Mouse (Mus musculus): ENCODE results near the gene Gm525. TPM values are rescaled to one million over a fixed set of nuclear protein-coding genes. Genes with fewer than 3 reads are reported as not detected.
"Not testable (repeated sequence)": the region's sequence is repeated elsewhere in the genome, so short reads cannot be mapped to it uniquely, and the experiment has no call there.

Gm525 gene
- polyA plus RNA-seq, 1 experiment from 2014 or later, result 1.7 TPM

DNA sequence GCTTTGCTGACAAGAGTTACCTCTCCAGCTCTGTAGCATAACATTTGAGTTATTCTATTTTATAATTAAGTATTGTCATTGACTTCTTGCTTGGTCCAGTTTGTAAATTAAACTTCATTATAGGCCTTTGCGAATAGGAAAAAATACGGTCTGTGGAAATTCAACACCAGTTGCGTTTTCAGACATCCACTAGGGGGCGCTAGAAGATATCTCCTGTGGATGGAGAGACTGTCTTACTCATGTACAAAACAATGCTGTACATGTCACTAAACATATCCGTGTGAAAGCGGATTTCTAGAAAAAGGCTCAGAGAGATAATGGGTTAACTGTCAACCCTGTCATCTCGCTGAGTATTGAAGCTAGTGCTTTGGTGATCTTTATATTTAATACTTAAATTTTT is 11.0 kb downstream of the Gm525 start:
- Histone ChIP-seq H3K9ac (ENCODE audit: low read length) (no peak overlapping the region), H3K27me3 (ENCODE audit: control insufficient read depth, insufficient read depth, low read length) (no peaks in the 10 kb centered on the region), H3K36me3 (ENCODE audit: control insufficient read depth, insufficient read depth, low read length) (no peaks in the 10 kb centered on the region), H3K4me2 (replicated peaks; ENCODE audit: low read depth) (no peak overlapping the region), H3K9me3 (ENCODE audit: control insufficient read depth, low read length) (no peaks in the 10 kb centered on the region), H3K27ac (replicated peaks) (no peak overlapping the region), H3K4me3 (ENCODE audit: low read depth, low read length) (no peak overlapping the region), H3K4me1 (replicated peaks; ENCODE audit: control insufficient read depth, insufficient read depth) (no peaks in the 10 kb centered on the region)
- WGBS, result 39% methylated on average over 7 of the region's 7 CpGs
- no peak for DNase-seq (ENCODE audit: low spot score)
- TF ChIP-seq CTCF (IDR thresholded peaks at IDR 0.05; ENCODE audit: low read depth) (peak; percentile 81), EP300 (optimal IDR thresholded peaks at IDR 0.05) (no peak)
- ATAC-seq (ENCODE audit: low FRiP score, low TSS enrichment), result no peak

DNA sequence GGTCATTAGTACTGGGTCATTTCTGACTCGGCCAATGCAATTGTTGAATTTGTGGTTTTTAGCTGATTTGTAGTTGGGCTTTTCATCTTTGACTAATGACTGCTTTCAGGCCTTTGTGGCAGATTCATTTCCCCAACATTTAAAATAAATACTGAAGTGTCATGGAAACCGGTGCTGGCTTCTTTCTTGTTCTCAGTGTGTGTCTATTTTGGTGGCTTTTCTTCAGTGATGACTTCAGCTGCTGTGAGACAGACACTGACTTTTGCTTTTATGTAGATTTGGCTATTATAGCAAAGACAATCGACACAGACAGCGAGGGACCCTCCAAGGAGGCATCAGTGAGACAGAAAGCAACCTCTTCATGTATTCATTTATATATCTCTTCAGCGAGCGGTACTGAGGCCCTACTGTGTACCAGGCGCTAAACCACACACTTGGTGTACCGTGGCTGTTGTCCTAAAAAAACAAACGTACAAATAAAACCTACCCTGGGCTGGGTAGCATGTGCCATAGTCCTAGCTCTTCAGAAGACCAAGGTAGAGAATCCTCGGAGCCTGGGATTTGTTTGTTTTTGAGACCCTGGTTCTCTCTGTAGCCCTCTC is 12.7 kb downstream of the Gm525 start:
- Histone ChIP-seq H3K4me3 (ENCODE audit: low read depth, low read length) (no peak overlapping the region), H3K27ac (replicated peaks) (no peak overlapping the region), H3K9me3 (ENCODE audit: control insufficient read depth, low read length) (no peaks in the 10 kb centered on the region), H3K36me3 (ENCODE audit: control insufficient read depth, insufficient read depth, low read length) (no peaks in the 10 kb centered on the region), H3K9ac (ENCODE audit: low read length) (no peak overlapping the region), H3K4me2 (replicated peaks; ENCODE audit: low read depth) (no peak overlapping the region), H3K4me1 (replicated peaks; ENCODE audit: control insufficient read depth, insufficient read depth) (no peaks in the 10 kb centered on the region), H3K27me3 (ENCODE audit: control insufficient read depth, insufficient read depth, low read length) (no peaks in the 10 kb centered on the region)
- WGBS, result 69% methylated on average over 10 of the region's 10 CpGs
- no peak for ATAC-seq (ENCODE audit: low FRiP score, low TSS enrichment)
- TF ChIP-seq CTCF (IDR thresholded peaks at IDR 0.05; ENCODE audit: low read depth) (no peak), EP300 (optimal IDR thresholded peaks at IDR 0.05) (no peak)
- DNase-seq (ENCODE audit: low spot score), result no peak

DNA sequence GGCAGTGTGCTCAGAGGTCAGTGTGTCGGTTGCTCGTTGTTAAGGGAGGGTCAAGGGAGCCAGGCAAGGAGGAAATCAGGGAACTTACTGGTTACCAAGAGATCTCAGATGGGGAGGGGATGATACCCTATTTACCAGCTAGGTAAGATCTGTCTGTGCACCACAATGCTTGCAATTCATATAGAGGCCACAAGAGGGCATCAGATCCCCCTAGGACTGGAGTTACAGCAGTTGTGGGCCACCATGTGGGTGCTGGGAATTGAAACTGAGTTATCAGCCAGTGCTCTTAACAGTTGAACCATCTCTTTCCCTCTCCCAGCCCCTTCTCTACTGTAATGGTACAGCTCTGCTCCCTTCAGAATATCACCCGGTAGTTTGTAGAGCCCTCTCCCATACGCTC is 15.1 kb downstream of the Gm525 start:
- DNase-seq (ENCODE audit: low spot score) (no peak), ATAC-seq (ENCODE audit: low FRiP score, low TSS enrichment) (no peak)
- H3K4me1 ChIP-seq (replicated peaks; ENCODE audit: control insufficient read depth, insufficient read depth), result no peaks in the 10 kb centered on the region
- no peaks in the 10 kb centered on the region for H3K27me3 ChIP-seq (ENCODE audit: control insufficient read depth, insufficient read depth, low read length)
- H3K4me2 ChIP-seq (replicated peaks; ENCODE audit: low read depth), result no peak overlapping the region
- H3K9ac ChIP-seq (ENCODE audit: low read length), result no peak overlapping the region
- TF ChIP-seq CTCF (IDR thresholded peaks at IDR 0.05; ENCODE audit: low read depth) (peak; percentile 39; the same call in 1 of the 2 replicates), EP300 (optimal IDR thresholded peaks at IDR 0.05) (no peak)
- no peaks in the 10 kb centered on the region for H3K9me3 ChIP-seq (ENCODE audit: control insufficient read depth, low read length)
- no peaks in the 10 kb centered on the region for H3K36me3 ChIP-seq (ENCODE audit: control insufficient read depth, insufficient read depth, low read length)
- H3K27ac ChIP-seq (replicated peaks), result no peak overlapping the region
- H3K4me3 ChIP-seq (ENCODE audit: low read depth, low read length), result no peak overlapping the region
- WGBS, result 90% methylated on average over 4 of the region's 4 CpGs

GRCm38 (mm10) chr11:89090359-89090758 is 16.7 kb downstream of the Gm525 start:
- not testable (repeated sequence) for H3K27ac ChIP-seq (replicated peaks); H3K27me3 ChIP-seq (ENCODE audit: control insufficient read depth, insufficient read depth, low read length); H3K9me3 ChIP-seq (ENCODE audit: control insufficient read depth, low read length); ATAC-seq (ENCODE audit: low FRiP score, low TSS enrichment); H3K4me3 ChIP-seq (ENCODE audit: low read depth, low read length); H3K4me2 ChIP-seq (replicated peaks; ENCODE audit: low read depth); H3K36me3 ChIP-seq (ENCODE audit: control insufficient read depth, insufficient read depth, low read length); H3K4me1 ChIP-seq (replicated peaks; ENCODE audit: control insufficient read depth, insufficient read depth); H3K9ac ChIP-seq (ENCODE audit: low read length); DNase-seq (ENCODE audit: low spot score)
- WGBS, result 86% methylated on average over 6 of the region's 7 CpGs

- no peak for ATAC-seq (ENCODE audit: low FRiP score, low TSS enrichment)
- DNase-seq (ENCODE audit: low spot score), result no peak
- no peaks in the 10 kb centered on the region for H3K27me3 ChIP-seq (ENCODE audit: control insufficient read depth, insufficient read depth, low read length)
- H3K9ac ChIP-seq (ENCODE audit: low read length), result no peak overlapping the region
- H3K4me2 ChIP-seq (replicated peaks; ENCODE audit: low read depth), result no peak overlapping the region
- H3K4me1 ChIP-seq (replicated peaks; ENCODE audit: control insufficient read depth, insufficient read depth), result no peaks in the 10 kb centered on the region
- 28% methylated on average over 9 of the region's 9 CpGs for WGBS
- no peaks in the 10 kb centered on the region for H3K36me3 ChIP-seq (ENCODE audit: control insufficient read depth, insufficient read depth, low read length)
- no peak for TF ChIP-seq EP300 (optimal IDR thresholded peaks at IDR 0.05)
- TF ChIP-seq CTCF (IDR thresholded peaks at IDR 0.05; ENCODE audit: low read depth), result no peak
- H3K27ac ChIP-seq (replicated peaks), result no peak overlapping the region
- no peak overlapping the region for H3K4me3 ChIP-seq (ENCODE audit: low read depth, low read length)
- no peaks in the 10 kb centered on the region for H3K9me3 ChIP-seq (ENCODE audit: control insufficient read depth, low read length)
These were observed 19.1 kb downstream of the Gm525 start for GRCm38 (mm10) chr11:89092714-89093113.

DNA sequence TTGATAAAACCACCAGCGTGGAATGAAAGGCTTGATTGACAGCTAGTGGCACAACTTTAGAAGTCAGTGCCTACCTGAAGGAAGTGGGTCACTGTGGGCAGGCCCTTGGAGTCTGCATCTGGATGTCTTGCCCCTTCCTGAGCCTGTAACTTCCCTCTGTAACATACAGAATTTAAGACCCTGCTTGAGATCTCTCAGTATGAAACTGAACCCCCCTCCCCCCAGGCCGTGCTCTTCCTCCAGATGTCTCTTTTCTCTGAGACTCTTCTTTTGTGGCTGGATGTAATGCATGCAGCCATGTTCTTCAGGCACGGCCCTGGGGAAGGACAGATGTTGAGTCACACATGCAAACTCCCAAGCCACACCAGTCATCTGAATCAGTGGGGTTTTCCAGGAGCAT is 21.7 kb downstream of the Gm525 start:
- DNase-seq (ENCODE audit: low spot score) (no peak), ATAC-seq (ENCODE audit: low FRiP score, low TSS enrichment) (no peak)
- Histone ChIP-seq H3K27me3 (ENCODE audit: control insufficient read depth, insufficient read depth, low read length) (no peaks in the 10 kb centered on the region), H3K4me2 (replicated peaks; ENCODE audit: low read depth) (no peak overlapping the region), H3K36me3 (ENCODE audit: control insufficient read depth, insufficient read depth, low read length) (no peaks in the 10 kb centered on the region), H3K9ac (ENCODE audit: low read length) (no peak overlapping the region), H3K4me3 (ENCODE audit: low read depth, low read length) (no peak overlapping the region), H3K27ac (replicated peaks) (no peak overlapping the region), H3K4me1 (replicated peaks; ENCODE audit: control insufficient read depth, insufficient read depth) (no peaks in the 10 kb centered on the region), H3K9me3 (ENCODE audit: control insufficient read depth, low read length) (no peaks in the 10 kb centered on the region)
- 65% methylated on average over 3 of the region's 3 CpGs for WGBS
- TF ChIP-seq EP300 (optimal IDR thresholded peaks at IDR 0.05), result no peak
- no peak for TF ChIP-seq CTCF (IDR thresholded peaks at IDR 0.05; ENCODE audit: low read depth)

GRCm38 (mm10) chr11:89097292-89097691 is 23.7 kb downstream of the Gm525 start:
- 90% methylated on average over 10 of the region's 10 CpGs for WGBS
- not testable (repeated sequence) for H3K4me1 ChIP-seq (replicated peaks; ENCODE audit: control insufficient read depth, insufficient read depth); H3K9ac ChIP-seq (ENCODE audit: low read length); H3K9me3 ChIP-seq (ENCODE audit: control insufficient read depth, low read length); H3K4me2 ChIP-seq (replicated peaks; ENCODE audit: low read depth); DNase-seq (ENCODE audit: low spot score); H3K36me3 ChIP-seq (ENCODE audit: control insufficient read depth, insufficient read depth, low read length); ATAC-seq (ENCODE audit: low FRiP score, low TSS enrichment); H3K27ac ChIP-seq (replicated peaks); H3K4me3 ChIP-seq (ENCODE audit: low read depth, low read length); H3K27me3 ChIP-seq (ENCODE audit: control insufficient read depth, insufficient read depth, low read length)

All from stomach, postnatal 0 days (tissue).